Mouse (Mus musculus): ENCODE measurements around the gene Tnfrsf11a.
A peak's percentile ranks its signal among the peaks of the same experiment; 100 is the strongest.

The Tnfrsf11a gene

GRCm38 (mm10) chr1:105832784-105833183 is 52.3 kb downstream of the Tnfrsf11a start:
- DNase-seq: no peak

- no peak for DNase-seq
Observed at GRCm38 (mm10) chr1:105842950-105843349, 62.4 kb downstream of the Tnfrsf11a start.

- DNase-seq: no peak
Observed at GRCm38 (mm10) chr1:105843386-105843785, 62.9 kb downstream of the Tnfrsf11a start.

GRCm38 (mm10) chr1:105843856-105844255 is 63.3 kb downstream of the Tnfrsf11a start:
- no peak for DNase-seq

DNA sequence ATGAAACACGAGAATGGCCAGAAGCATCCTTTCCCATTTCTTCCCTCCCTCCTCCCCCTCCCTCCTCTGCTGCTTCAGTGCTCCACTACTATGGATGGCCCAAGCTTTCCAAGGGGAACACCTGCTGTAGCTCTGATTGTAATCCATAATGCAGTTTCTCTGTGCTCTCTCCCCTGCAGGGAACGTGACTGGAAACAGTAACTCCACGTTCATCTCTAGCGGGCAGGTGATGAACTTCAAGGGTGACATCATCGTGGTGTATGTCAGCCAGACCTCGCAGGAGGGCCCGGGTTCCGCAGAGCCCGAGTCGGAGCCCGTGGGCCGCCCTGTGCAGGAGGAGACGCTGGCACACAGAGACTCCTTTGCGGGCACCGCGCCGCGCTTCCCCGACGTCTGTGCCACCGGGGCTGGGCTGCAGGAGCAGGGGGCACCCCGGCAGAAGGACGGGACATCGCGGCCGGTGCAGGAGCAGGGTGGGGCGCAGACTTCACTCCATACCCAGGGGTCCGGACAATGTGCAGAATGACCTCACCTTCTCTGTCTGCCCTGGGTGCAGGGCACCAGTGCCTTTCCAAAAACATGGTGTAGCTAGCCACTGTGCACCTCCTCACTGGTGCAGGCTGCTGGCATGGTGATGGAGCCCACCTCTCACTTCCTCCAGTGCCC is 64.0 kb downstream of the Tnfrsf11a start:
- peak; percentile 23 for DNase-seq

DNA sequence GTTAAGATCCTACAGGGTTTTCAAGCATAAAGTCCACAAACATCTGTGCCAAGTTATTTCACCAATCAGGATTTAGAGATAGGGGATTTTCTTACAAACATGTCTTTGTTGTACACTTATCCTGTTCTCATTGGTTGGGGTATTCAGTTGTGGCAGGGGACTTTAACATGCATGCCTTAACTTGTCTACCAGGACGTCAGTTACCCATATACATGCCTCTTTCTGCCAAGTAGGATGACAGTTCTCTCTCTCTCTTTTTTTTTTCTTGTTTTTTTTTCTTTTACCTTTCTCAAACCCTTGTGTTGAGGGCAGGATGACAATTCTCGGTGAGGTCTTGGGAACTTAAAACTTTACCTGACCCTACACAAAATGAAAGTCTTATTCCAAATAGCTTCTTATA is 65.9 kb downstream of the Tnfrsf11a start:
- no peak for DNase-seq

GRCm38 (mm10) chr1:105848806-105849205 is 68.3 kb downstream of the Tnfrsf11a start:
- DNase-seq: no peak

DNA sequence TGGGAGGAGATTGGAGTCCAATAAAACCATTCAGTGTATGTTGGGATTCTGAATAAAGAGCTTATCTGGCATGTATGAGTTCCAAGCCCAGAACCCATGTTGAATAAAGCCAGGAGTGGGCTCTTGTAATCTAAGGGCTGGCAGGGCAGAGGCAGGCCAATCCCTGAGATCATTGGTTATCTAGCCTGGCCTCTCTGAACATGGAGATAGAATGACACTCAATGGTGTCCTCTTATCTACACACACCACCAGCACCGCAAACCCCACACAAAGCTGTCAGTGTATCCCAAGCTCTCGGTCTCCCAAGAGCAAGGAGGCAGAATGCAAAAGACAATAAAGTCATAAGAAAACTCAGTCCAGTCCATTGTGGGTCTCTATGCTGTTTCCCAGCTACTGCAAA is 70.8 kb downstream of the Tnfrsf11a start:
- DNase-seq: no peak

DNA sequence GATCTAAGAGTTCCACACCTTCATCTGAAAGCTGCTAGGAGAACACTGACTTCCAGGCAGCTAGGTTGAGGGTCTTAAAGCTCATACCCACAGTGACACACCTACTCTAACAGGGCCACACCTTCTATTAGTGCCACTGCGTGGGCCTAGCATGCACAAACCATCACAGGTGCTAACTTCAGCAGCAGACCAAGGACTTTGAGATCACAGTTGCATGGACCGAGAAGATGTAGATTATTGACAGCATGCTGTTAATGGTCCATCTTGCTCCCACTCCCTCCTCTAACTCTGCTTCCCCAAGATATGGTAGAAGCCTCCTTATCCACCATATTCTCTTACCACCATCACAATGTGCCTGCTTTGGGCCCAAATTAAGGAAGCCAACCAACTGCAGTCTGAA is 79.2 kb downstream of the Tnfrsf11a start:
- DNase-seq: no peak

- DNase-seq: peak; percentile 11
Observed at GRCm38 (mm10) chr1:105876589-105876988, 96.1 kb downstream of the Tnfrsf11a start.

- no peak for DNase-seq
Observed at GRCm38 (mm10) chr1:105877808-105878207, 97.3 kb downstream of the Tnfrsf11a start.

- no peak for DNase-seq
Observed at GRCm38 (mm10) chr1:105878416-105878815, 97.9 kb downstream of the Tnfrsf11a start.

DNA sequence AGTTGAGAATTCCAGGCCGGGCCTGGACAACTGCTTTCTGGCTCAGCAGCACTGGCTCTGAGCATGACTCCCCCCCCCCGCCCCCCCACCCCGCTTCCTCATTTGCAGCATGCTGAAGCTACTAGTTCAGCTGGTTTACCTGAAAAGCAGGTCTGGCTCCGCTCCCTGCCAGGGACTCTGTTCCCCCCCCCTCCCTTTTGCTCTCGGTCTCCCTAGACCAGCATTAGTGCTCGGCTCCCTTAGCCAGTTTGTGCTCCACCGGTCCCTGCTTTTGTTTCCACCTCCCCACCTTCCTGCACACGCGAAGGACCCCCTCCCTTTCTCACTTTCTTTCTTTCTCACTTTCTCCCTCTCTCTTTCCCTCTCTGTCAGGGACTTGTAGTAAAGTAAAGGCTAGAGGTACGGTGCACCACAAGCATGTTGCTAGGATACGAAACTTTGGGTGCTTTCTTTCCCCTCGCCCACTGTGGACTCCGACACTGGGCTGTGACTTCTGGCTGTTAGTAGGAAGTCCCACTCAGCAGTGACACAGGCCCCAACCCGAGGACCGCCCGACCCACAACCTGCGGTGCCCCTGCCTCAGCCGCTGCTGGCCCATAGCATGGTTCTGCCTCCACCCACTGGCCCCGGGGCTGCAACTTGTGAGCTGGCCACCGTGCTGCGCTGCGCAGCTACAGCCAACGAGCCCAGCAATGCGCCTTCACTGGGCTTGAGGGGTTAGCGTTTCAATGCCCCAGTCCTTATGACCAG is 100.2 kb downstream of the Tnfrsf11a start:
- peak; percentile 8 for DNase-seq

DNA sequence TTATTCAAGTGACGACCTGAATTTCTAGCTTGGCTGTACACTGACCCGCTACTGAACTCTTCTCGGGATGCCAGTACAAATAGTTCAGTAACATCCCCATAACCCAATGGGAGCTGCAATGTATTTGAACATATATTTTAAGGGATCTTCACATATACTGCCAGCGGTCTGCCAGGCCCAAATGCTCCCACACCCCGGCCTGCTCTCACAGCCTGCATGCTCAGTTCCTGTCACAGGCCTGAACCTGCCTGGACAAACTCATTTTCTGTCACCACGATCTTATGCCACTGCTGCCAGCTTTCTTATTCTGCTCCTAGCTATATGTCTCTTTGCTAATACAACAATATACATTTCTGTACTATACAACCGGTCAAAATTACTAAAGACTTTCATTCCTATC is 100.9 kb downstream of the Tnfrsf11a start:
- DNase-seq: no peak

DNA sequence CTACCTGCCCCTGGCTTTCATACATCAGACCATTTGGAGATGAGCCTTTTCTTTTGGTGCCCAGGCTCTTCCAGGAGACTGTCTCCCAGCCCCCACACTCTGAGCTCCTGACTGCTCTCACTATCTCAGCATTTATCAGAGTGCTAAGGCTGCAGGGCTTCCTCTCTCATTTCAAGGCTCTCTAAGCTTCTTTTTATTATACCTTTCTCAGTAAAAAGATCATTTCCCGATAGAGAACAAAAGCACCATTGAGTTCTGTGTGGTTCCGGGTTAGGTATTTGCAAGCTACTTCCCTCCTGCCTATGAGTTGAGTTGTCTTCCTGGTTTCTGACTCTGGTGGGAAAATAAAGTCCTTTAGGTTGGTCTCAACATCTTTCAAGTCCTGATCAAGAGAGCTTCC is 103.0 kb downstream of the Tnfrsf11a start:
- no peak for DNase-seq

DNA sequence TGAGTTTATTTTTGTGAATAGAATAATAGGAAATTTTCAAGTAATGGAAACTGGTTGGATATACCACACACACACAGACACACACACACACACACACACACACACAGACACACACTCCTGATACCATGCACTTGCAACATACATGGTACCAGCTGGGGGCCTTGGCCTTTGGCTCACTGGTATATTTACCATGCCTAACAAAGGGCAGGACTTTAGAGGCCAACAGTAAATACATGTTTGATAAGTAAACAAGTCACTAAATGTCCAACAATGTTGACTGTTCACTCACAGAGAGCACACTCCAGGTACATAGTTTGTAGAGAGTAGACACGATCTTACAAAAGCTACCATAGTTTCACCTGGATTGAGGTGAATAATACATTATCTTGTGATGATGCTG is 104.6 kb downstream of the Tnfrsf11a start:
- no peak for DNase-seq

- DNase-seq: no peak
Observed at GRCm38 (mm10) chr1:105885575-105885974, 105.1 kb downstream of the Tnfrsf11a start.

DNA sequence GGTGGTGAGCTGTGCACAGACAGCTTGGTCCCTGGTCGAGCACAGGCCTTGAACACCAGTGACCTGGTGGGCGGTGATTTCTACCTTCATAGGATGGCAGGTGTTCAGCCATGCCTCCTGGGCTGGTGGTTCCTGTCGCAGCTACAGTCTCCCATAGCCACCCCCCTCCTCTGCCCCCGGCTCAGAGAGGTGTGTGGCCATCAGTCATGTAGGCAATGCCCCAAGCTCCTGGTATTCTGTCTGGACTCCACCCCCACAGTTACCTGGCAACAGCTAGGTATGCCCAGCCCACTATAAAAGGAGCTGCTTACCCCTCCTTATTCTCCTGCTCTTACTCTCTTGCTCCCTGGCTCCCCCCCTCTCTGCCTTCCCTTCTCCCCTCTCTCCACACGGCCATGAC is 105.8 kb downstream of the Tnfrsf11a start:
- no peak for DNase-seq

DNA sequence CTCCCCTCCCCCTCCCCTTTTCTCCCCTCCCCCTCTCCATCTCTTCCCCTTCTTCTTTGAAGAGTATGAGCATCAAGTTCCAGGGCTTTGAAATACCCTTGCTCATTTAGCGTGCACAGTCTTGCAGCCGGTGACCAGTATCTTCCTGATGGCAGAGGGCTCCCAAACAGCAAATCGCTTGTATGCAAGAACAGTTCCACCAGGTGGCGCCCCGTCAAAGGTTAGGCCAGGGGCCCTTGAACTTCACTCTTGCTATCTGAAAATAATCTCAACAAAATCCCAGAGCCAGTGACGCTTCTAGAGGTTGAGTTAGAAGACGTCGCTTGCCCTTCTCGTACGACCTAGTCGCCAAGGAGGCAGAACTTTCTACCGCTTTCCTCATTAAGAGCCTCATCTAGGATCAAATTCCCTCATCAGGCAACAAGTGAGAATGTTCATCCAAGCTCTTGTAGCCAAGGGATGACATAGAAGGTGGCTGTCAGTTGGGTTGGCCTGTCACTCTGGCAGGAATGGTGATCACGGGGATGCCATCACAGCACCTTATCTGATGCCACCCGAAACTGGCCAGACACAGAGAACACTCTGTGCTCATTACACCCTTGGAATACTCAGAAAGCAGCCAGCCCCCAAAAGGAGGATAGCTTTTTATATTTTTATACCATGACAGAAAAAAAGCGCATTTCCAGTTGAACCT is 110.7 kb downstream of the Tnfrsf11a start:
- peak; percentile 85 for DNase-seq

DNA sequence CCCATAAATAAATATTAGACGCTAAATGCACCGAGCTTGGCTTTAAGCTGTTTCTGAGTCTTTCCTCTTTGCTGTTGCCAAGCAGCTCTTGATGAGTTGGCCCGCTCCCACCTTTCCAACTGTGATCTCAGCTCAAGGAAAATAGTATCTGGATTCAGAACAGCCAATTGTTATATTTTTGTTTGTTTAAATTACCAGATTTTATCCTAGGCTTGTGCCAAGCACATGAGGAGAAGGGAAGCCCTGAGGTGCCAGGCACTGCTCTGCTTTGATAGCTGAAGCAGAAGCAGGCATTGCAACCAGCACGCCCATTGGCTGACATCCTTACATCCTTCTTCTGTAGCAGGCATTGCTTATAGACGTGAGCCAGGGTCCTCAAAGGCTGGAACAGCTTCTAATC is 114.5 kb downstream of the Tnfrsf11a start:
- no peak for DNase-seq
